Mouse (Mus musculus): ENCODE results near the gene Btg1-ps1.
"Not testable (repeated sequence)": the region's sequence is repeated elsewhere in the genome, so short reads cannot be mapped to it uniquely, and the experiment has no call there.

The Btg1-ps1 gene

GRCm38 (mm10) chrX:38018597-38018996, at the start of gene Btg1-ps1:
Gene Btg1-ps1 (minus strand): TSS chrX:38018815.
- in situ Hi-C loops (cut with MboI; ENCODE audit: low sequenced_read_pairs), result not testable (repeated sequence)

DNA sequence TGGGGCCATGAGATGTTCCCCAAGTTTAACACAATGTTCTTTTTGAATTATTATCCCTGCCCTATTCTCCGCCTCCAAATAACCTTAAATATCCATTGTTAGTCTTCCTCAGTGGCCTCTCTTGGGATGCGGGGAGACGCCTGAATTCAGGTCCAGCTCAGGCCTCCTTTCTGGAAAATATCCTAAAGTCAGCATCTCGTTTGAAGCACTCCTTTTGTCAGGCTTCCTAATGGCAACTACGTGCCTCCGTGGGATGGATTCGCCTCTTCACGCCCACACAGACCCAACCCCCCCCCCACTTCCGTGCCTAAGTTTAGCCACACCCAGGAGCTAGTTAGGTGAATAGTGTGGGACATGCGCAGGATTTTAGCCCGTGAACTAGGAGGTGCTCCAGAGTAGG, 47.6 kb upstream of the Btg1-ps1 start, which contains the start of gene Rhox10:
Gene Rhox10, plus strand, starts transcription at position 301 of the 400 bp plus-strand sequence.
- in situ Hi-C loops (cut with MboI; ENCODE audit: low sequenced_read_pairs), result no loop called here

- in situ Hi-C loops (cut with MboI; ENCODE audit: low sequenced_read_pairs), result no loop called here
Observed at GRCm38 (mm10) chrX:38061544-38061943, 42.9 kb upstream of the Btg1-ps1 start.

- in situ Hi-C loops (cut with MboI; ENCODE audit: low sequenced_read_pairs), result not testable (repeated sequence)
Observed at GRCm38 (mm10) chrX:38043014-38043413, 24.4 kb upstream of the Btg1-ps1 start, which contains the start of gene Btg1-ps2. Gene Btg1-ps2 (minus strand): TSS chrX:38043114.

DNA sequence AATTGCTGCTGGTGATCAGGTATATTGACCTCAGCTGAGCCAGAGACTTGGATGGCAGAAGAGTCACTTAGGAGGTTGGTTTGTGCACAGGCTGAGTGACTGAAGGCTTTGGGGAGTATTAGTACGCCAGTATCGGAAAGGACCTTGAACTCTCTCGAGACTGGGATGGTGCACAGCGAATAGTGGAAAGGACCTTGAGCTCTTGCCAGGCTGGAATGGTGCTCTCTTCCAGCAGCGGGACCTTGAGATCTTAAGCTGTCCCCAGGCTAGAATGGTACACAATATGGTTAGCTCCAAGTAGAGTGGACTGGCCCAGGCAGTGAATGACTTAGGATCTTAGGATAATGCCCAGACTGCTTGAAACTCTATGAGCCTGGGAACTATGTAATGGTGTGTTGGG, 21.1 kb upstream of the Btg1-ps1 start:
- in situ Hi-C loops (cut with MboI; ENCODE audit: low sequenced_read_pairs), result no loop called here

DNA sequence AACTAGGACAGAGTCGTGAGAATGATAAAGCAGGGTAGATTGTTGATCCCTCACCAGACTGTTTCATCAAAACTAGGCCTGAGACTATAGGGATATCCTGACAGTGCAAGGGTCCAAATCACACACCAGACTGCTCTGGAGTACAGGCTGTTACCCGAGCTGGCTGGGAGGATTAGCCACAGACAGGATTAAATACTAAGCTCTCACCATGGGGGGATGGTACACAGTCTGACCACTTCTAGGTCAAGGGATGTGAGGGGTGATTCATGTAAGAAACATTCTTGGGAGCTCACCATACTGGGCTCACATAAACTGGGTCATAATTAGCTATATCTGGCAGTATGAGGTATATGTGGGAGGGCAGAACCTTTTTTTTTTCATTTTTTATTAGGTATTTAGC, 15.2 kb upstream of the Btg1-ps1 start:
- in situ Hi-C loops (cut with MboI; ENCODE audit: low sequenced_read_pairs), result no loop called here

DNA sequence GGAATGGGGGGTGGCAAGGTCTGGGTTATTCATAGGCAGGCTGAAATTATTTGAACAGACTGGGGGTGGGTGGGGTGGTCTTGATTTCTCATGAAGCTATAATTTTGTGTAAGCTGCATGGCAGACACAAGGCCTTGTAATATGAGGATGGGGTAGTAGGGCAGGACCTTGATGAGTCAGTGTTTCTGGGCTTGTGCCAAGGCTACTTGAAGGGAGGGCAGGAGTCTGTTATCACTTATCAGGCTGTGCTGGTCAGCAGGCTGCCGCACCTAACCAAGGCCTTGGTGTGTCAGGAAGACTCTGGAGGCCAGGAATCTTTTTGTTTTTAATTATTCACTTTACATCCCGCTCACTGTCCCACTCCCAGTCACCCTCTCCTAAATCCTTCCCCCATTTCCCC, 9.9 kb downstream of the Btg1-ps1 start:
- in situ Hi-C loops (cut with MboI; ENCODE audit: low sequenced_read_pairs), result no loop called here
